Mouse (Mus musculus) Muller cell, postnatal 12 days (primary cell): ENCODE measurements around the gene Thap11.
A peak's percentile ranks its signal among the peaks of the same experiment; 100 is the strongest.

Experiments used
- DNase-seq: peaks from one replicate; pipeline ENCODE4 v3.0.0-alpha.2; 2015; ENCODE audit errors: inconsistent ontology term

The Thap11 gene

DNA sequence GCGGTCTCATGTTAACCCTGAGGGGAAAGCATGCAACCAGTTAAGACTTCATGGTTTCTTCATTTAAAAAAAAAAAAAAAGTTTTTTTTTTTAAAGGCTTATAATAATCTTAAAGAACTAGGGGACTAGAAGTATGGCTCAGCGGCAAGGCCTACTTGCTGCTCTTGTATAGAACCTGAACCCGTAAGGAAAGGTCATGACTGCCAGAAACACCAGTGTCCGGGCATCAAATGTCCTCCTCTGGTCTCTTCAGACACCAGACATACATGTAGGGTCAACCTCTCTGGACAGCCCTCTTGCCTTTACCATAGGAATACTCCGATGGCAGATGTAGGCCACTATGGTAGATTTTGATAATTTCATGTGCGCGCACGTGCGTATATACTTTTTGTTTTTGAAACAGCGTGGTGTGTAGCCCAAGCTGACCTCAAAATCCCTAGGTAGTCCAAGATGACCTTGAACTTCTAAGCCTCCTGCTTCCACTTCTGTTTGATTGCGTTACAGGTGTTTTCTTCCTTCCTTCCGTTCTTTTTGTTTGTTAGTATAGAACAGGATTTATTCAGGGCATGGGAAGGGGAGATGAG, 2.7 kb upstream of the Thap11 start:
- peak; percentile 8 for DNase-seq

DNA sequence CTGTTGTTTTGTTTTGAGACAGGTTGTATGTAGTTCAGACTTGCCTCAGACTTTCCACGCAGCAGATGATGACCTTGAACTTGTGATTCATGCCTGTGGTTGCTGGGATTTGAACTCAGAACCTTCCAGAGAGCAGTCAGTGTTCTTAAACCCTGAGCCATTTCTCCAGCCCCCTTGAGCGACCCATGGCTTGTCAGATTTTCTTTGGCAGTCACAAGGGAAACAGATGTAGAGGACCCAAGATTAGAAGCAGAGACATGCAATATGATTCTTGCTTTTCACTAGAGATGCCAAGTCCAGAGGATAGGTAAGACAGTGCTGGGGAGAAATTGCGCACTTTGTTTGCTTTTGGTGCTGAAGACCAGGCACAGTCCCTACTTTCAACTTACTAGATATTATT, 1.8 kb upstream of the Thap11 start, which contains the start of gene Cenpt:
Cenpt (minus strand) TSS at position 101 of the 400 bp plus-strand sequence.
- no peak for DNase-seq

DNA sequence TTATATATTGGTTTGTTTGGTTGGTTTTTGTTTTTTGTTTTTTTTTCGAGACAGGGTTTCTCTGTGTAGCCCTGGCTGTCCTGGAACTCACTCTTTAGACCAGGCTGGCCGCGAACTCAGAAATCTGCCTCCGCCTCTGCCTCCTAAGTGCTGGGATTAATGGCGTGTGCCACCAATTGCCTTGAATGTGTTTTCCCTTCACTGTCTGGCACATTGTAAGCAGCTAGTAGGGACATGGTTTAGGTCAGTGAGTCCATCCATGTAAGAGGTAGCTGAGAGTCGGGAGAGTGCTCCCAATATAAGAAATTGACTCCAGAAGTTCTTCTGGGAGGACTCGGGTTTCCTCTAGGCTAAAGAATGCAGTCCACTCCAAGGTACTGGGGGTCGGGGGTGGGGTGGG, 629 bp upstream of the Thap11 start:
- no peak for DNase-seq

DNA sequence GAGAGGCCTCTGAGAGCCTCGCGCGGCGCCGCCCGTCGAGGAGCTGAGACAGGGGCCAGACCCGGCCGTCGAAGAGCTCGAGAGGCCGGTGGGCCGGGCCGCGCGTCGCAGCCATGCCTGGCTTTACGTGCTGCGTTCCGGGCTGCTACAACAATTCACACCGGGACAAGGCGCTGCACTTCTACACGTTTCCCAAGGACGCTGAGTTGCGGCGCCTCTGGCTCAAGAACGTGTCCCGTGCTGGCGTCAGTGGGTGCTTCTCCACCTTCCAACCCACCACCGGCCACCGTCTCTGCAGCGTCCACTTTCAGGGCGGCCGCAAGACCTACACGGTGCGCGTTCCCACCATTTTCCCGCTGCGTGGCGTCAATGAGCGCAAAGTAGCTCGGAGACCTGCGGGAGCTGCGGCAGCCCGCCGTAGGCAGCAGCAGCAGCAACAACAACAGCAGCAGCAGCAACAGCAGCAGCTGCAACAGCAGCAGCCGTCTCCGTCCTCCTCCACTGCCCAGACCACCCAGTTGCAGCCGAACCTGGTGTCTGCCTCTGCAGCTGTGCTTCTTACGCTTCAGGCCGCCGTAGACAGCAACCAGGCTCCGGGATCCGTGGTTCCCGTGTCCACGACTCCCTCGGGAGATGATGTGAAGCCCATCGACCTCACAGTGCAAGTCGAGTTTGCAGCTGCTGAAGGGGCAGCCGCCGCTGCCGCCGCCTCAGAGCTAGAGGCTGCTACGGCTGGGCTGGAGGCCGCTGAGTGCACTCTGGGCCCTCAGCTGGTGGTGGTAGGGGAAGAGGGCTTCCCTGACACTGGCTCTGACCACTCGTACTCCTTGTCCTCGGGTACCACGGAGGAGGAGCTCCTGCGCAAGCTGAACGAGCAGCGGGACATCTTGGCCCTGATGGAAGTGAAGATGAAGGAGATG, 576 bp downstream of the Thap11 start:
- no peak for DNase-seq

DNA sequence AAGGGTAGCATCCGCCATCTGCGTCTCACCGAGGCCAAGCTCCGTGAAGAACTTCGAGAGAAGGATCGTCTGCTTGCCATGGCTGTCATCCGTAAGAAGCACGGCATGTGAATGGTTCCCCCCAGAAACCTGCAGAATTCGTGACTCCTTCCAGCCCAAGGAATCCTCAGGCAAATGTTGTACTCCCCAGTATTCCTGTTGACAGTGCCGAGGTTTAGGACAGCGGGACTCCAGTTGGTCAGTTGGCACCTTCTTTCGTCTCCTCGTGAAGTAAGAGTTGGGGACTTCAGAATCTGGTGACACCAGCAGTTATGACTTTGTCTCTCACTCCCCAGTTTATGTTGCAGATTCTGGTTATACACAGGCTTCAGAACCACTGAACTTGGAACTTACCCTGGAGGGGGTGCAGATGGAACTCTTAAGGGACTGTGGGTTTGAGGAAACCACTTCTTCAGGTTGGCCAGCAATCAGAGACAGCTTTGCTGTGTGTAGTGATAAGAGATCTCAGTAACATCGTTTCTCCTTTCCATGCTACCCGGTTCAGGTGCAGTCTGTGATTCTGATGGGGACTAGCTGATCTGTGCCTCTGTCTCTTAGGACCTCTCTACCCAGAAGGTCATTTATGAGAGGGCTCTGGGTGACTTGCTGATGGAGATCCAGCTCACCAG, 1.4 kb downstream of the Thap11 start:
- no peak for DNase-seq

DNA sequence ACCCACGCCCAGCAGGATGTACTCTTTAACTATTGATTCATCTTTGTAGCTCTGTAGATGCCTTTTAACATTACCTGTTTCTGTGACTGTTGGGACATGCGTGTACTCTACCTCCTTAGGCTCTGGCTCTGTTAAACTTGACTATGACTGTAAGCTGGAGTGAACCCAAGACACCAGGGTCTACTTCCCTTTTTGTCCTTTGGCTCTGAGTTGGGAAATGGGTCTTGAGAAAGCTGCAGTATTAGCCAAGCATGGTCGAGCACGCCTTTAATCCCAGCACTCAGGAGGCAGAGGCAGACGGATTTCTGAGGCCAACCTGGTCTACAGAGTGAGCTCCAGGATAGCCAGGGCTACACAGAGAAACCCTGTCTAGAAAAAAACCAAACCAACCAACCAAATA, 3.6 kb downstream of the Thap11 start:
- no peak for DNase-seq

DNA sequence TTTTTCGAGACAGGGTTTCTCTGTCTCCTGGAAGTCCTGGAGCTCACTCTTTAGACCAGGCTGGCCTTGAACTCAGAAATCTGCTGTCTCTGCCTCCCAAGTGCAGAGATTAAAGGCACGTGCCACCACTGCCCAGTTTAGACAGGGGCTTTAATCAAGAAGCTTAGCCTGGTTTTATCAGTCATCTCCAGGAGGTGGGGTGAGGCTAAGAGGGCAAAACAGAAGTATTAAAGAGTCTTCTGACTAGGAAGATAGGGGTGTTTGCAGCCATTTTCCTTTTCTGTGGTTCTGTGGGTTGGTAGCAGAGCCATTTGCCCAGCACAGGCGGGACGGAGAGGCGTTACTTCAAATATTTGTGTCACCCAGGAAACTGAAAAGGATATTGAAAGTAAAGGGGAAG, 4.4 kb downstream of the Thap11 start:
- no peak for DNase-seq

DNA sequence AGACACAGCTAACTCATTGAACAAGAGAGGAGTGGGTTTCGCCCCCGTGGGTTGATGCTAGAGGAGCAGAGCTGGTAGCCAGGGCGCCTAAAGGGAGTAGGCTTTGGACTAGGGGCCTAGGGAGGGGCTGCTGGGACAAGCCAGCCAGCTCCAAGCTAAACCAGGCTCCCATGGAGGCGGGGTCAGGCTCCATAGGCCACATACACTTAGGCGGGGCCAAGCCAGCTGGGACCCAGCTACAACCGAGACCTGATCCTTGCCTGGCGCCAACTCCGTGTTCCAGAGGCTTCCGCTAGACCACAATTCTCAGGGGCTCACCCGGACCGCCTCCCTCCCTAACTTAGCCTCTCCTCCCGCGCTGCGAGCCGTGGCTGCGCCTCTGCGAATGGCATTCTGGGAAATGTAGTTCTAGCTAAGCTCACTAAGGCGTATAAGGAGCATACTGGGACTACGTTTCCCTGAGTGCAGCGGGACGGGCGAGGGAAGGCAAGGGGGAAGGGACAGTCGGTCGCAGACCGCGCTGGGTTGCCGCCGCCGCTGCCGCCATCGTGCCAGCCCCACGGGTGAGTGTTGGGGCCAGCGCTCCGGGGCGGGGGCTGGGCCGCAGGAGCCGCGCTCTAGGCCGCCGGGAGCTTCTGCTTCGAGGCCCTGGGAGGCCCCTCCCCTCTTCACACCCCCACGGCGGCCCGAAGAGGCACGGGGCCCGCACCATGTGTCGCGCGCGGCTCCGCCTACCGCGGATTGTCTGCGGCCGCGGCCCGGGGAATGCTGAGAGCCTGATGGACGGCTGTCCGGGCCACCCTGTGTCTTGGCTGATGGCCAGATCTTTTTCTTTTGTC, 5.4 kb downstream of the Thap11 start, which contains the start of gene Nutf2:
Nutf2 (plus strand) TSS at position 438 of the 839 bp plus-strand sequence.
- DNase-seq = peak; percentile 100

DNA sequence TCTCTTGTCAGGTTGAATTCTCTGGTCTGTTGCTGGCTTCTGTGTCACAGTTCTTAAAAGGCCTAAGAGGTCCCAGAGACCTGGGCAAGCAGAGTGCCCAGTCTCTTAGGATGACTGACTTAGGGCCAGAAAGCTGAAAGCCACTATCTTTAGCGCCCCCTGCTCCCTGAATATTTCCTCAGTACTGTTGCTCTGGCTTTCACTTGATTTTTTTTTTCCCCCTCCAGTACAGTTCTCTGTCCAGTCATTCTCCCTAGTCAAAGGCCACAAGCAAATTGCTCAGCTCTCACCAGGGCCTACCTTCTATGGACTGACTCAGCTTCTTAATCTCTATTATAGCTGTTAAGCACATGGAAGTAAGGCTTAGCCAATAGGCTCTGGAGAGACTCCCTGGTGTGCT, 7.0 kb downstream of the Thap11 start:
- peak; percentile 55 for DNase-seq

DNA sequence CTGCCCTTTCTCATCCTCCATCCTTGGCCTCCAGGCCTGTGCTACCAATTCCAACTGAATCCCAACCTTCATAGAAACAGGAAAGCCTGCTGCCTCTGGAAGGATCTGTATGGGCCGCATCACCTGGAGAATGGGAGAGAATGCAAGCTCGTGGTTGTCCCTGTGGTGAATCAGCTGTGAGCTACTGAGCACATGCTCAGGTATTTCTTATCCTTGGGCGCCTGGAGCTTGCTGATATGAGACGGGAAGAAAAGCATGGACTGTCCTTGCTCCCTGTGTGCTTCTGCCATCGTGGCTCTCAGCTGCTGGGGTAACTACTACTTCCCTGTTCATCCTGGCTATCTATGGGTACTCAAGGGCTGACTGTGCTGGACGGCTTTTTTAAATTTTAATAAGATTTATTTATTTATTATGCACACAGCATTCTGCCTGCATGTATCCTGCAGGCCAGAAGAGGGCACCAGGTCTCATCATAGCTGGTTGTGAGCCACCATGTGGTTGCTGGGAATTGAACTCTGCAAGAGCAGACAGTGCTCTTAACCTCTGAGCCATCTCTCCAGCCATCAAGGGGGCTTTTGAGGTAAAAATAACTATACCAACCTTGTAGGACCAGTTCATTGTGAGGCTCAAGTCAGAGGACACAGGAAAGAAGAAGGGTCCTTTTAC, 11.6 kb downstream of the Thap11 start:
- DNase-seq = no peak

DNA sequence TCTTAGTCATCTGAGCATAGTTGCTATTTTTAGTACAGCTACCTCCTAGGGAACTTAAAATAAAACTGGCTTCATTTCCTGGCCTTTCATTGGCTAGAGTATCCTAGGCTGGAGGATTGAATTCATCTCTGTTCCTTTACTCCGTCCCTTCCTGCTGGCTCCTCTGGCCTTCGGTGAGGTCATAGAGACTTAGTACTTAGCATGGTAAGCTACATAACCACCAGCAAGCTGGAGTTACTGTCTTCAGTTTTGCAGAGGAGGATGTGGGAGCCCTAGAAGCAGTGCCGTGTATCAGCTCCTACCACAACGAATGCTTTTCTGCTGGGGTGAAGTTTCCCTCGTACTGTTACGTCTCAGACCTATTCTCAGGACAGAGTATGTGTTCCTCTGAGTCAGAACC, 19.4 kb downstream of the Thap11 start:
- no peak for DNase-seq

DNA sequence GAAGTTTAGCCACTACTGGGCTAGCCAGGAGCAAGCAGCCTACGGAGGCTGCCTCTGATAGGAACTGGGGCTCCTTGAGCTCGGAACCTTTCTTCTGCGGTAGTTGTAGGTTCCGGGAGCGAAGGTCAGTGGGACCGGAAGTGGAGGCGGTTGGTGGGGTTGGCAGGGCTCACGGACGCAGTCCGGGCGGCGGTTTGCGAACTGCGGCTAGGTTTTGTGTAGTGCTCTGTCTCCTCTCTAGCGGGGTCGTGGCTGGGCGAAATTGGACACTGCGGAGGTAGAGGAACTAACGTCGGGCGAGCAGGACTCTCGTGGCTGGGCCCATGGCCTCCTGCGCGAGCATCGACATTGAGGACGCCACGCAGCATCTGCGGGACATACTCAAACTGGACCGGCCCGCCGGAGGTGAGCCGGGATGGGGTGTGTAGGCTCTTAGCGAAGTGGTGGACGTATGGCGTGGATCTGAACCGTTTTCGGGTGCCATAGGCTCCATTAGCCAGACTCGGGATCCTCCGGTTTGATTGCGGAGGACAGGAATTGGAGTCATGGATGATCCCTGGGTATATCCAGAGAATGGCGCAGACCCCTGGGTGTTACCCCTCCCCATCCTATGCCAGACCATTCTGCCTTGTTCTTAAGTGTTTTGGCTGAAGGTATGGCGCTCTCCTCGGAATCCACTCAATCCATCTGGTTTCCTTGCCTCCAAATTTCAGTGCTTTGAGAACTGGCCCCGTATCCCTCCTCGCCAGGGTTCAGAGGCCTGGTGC, 26.0 kb downstream of the Thap11 start, which contains the start of gene Edc4:
Edc4 (plus strand) TSS at position 128 of the 767 bp plus-strand sequence.
- peak; percentile 88 for DNase-seq

DNA sequence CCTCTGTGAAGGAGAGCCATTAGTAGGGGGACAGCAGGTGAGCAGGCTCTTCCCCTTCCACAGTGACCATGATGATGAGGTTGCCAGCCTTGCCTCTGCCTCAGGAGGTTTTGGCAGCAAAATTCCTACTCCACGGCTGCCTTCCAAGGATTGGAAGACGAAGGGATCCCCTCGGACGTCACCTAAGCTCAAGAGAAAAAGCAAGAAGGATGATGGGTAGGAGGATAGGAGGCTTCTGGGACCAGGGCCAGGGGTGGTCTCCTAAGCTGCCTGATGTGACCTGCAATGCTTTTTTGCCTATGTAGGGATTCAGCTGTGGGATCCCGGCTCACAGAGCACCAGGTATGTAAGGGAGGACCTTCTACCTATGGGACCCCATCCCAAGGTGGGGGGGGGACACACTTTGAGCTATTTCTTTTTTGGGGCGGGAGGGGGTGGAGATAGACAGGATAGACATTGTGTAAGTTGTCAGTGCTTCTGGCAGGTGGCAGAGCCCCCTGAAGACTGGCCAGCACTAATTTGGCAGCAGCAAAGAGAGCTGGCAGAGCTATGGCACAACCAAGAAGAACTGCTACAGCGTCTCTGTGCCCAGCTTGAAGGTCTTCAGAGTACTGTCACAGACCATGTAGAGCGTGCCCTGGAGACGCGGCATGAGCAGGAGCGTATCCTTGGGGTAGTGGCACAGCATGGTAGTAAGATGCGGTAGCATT, 35.0 kb downstream of the Thap11 start:
- no peak for DNase-seq

DNA sequence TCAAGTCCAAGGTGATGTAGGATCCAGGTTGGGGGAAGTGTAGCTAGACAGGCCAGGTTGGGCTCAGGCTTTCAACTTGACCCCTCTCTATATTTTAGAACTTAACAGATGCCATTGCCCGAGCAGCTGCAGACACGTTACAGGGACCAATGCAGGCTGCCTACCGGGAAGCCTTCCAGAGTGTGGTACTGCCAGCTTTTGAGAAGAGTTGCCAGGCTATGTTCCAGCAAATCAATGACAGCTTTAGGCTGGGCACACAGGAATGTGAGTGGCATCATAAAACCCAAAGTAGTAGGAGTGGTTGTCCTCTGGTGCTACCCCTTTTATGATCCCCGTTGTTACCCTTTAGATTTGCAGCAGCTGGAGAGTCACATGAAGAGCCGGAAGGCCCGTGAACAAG, 35.9 kb downstream of the Thap11 start:
- no peak for DNase-seq

DNA sequence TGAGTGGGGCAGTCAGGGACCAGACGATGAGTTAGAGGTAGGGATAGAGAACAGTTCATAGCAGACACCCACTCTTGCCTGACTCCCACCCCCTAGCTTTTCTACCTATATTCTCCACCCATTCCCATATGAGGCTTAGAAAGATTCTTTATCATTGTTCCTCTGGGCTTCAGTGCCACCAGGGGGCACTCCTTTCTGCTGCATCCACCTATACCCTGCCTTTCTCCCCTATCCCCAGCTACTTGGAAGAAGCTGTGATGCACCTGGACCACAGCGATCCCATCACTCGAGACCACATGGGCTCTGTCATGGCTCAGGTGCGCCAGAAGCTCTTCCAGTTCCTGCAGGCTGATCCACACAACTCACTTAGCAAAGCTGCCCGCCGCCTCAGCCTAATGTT, 37.5 kb downstream of the Thap11 start:
- no peak for DNase-seq

DNA sequence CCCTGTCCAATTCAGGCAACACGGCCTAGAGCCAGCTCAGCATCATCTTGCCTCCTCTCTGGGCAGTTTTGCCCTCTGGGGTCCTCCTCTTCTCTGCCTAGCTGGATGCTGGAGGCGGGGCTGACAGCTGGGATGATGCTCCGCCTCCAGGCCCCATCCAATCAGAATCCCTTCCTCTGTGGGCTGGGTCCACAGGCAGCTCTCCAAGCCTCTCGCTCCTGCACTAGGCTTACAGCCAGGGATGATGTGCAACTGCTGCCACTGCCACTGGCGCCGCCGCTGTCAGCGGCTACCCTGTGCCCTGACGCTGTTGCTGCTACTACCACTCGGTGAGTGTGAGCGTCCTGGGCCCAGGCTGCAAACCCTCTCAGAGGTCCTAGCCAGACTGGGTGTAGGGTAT, 38.4 kb downstream of the Thap11 start, which contains the start of gene Nrn1l:
Nrn1l (plus strand) TSS at position 229 of the 400 bp plus-strand sequence.
- peak; percentile 85 for DNase-seq

DNA sequence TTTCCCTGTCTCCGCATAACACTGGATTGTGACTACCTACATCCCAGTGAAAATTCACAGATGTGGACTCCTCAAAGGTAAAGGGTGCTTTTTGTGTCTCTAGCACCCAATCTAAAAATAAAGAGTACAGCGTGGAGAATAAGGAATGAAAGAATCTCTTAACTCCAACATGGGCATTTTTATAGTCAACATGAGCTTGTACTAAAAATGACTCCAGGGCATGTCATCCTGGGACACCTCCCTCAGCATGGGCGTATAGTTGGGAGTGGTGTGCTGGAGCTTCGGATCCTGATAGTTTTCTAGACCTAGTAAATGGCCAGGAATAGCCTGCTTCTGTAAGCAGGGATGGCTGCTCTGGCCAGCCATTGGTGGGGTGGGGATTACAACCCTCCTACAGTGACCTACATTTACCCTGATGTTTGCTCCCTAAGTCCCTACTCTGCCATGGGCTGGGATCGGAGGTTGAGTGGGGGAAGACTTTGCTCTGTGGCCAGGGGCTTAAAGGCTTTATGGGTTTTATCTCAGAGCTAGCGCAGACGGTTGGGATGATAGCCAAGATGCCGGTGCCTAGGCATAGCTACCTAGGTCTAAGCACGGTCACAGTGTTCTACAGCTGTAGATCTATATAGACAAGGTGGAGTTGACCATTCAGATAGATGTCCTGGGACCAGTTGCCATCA, 43.0 kb downstream of the Thap11 start:
- DNase-seq = no peak

DNA sequence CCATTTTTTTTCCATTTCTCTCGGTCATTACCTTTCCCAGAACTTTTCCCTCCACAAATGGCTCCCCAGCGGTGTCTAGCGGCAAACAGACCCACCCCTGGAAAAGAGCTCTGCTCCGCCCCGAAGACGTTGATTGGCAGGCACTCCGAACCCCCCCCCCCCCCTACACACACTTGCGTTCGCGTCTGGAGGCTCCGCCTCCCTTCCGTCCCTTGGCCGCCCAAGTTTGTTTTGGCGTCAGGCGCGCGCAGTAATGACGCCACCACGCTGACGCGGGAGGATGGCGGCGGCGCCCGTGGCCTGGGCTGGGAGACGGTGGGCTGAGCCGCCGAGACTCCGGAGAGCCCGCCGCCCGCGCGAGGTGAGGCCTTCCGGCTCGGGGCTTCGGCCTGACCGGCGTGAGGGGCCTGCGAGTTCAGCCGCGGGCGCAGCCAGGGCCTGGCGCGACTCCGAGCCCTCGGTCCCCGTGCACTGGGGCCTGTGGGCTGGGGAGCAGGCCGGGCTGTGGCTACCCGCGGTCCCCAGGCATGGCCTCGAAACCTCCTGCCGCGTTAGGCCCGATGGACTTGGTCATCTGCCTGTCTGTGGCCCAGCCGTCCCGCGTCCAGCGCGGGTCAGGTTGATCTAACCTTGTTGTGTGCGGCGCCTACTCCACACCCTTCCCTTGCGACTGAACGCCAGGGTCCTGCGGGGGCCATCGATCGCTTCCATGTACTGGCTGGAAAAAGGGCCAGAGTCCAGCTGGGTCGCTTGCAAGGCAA, 45.4 kb downstream of the Thap11 start, which contains the start of gene Pskh1:
Pskh1 (plus strand) TSS at position 262 of the 761 bp plus-strand sequence.
- DNase-seq = peak; percentile 97
